Mouse (Mus musculus) NIH3T3 (cell line): ENCODE measurements at regions not wholly inside any gene's neighbourhood (a gene's known extent, or its start where the extent isn't known, plus 50 kb on each side); places are given as distances from the start of the nearest gene placed in this dataset.
"Not testable (repeated sequence)": the region's sequence is repeated elsewhere in the genome, so short reads cannot be mapped to it uniquely, and the experiment has no call there.

Experiments
- DNase-seq: peaks from one replicate; pipeline ENCODE4 v3.0.0-alpha.2; 2012; ENCODE audit warnings: low read depth

DNA sequence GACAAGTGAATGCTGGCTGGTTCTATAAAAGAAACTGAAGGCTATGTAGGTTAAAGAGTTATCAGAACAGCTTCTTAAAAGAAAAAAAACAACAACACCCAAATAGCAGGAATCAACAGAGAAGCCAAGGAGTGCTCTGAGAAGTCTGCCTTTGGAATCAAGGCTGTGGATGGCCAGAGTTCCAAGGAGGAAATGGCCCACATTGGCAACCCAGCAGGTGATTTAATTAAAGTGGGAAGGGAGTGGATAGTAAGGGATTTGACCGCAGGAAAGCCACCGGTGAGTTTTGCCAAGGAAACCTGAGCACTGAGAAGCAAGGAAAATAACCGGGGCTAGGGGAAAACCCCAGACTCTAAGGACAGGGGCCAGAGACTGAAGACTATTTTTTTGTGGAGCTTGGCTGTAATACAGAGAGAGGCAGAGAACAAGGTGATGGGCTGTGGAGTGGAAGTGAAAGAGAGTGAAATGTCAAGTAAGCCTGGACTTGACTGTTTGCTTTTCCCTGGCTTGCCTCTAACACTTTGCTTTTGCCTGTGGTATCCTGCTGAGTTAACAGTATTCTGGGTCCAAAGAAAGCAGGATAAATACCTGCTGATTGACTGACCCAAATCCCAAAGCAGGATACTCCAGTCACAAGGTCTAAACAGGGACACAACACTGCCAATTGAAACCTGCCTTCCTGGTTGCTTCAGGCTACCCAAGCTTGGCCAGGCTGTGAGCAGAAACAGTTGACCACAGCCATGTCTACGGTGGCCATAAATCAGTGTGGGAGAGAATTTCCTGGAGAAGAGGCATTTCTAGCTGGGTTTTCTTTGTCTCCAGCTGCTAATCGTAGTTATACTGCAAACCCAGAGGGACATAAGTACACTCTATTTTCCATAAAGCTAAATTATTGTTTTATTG, 125.9 kb downstream of the Arrdc3 start:
- no peak for DNase-seq

DNA sequence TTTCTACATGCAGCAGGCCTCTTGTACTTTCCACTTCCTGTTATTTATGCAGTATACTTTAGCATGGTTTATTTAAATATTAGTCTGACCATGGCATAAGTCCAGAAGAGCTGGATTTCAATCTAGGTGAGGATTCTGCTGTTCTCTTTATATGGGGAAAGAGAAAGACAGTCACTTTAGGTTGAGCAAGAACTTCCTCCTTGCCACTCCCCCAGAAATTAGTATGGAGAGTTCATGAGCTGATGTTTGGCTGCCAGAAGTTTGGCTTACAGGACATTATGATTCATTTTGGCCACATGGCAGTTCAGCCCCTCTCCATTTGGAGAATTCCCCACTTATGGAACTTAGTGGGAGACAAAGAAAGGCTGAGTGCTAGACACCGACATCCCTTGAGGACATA, 130.8 kb downstream of the Arrdc3 start:
- DNase-seq: peak; percentile 62

DNA sequence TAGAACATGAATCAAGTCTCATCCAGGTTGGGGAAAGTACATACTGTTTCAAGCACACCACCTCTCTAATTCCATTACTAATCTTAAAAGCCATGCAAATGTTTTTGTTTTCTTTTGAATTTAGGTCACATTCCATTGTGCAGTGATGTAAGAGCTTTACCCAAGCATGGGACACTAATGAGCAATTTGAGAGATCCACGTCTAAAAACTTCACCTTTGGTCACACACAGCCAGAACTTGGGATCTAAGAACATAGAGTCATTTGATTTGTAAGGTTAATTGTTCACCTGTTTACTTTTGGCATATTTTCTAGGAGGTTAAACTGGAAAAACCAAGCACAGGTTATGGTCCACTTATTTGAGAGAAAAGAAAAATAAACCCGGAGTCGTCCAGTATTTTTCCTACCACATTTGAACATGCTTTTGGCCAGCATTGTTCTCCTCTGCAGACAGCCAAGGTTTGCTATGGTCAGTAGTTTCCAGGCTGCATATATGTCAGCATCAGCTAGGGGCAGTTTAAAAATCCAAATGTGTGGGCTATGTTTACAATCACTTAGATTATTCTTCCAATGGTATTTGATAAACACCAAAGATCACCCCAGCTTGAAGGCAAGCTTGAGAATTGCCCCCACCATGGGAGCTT, 137.0 kb downstream of the Arrdc3 start:
- no peak for DNase-seq

DNA sequence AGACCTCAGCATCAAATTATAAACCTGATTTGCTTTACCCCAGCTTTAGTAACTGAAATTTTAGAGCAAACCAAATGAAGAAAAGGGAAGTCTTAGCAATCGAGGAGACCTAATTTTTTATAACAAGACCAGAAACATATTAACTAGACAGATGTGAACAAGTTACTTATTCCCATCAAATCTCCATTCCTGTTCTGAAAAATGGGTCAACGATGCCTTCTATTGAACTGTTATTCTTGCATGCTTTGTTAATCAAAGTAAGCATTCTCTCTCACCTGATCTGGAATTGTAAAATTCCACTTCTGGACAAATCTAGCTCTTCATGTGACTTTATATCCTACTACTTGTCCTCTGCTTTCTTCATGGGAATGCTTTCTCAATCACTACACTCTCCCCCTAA, 137.6 kb downstream of the Arrdc3 start:
- DNase-seq: no peak

DNA sequence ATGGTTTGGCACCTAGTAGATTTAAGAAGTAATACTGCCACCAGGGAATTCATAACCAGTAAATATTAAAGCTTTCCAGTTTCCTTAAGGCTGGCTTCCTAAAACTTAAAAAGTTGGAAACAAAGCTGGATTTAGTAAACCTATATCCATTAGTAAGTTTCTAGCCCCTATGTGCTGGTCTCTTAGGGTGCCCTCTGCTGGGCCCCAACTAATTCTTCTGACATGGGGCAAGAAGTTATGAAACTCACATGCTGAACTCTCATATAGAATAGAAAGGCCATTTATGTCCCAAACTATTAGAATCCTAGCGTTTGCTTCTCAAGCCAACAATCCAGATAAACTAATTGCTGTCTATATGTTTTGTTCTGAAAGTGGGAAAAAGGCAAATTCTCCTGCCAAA, 139.2 kb downstream of the Arrdc3 start:
- peak; percentile 49 for DNase-seq

DNA sequence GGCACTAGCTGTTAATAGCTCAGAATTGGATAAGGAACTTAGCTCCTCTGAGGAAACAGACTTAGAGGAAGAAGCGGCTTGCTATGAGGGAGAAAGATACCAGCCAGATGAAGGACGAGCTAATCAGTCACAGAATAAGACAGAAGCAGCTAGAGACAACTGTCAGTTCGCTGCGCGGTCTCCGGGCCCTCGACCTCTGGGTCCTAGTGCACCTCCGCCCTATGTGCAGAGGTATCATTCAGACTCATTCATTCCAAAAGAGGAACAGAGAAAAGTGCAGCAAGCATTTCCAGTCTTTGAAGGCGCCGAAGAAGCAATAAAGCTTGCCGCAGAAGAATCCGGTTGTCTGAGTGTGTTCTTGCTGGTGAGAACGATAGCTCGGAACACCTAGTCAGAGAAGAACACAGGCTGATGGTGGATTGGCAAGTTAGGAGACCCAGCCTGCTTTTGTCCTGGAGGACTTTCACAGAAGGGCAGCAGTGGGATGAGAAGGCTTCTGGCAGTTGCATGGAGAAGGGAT, 142.1 kb downstream of the Arrdc3 start:
- not testable (repeated sequence) for DNase-seq

DNA sequence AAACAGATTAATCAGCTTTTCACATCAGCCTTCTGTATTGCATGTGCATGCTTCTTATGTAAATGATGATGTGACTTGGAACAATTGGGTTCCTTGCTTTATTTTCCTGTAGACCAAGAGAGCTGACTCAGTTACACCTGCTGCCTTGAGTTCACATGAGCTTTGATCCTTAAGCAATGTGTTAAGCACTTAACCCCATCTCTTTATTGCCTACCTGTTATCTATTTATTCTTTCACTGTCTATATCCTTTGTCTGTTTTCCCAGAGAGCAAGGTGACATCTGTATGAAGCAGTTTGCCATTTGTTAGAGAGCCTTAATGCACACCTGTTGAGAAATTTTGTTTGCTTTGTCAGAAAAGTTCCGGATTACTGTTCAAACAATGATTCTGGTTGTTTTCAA, 154.1 kb downstream of the Arrdc3 start:
- no peak for DNase-seq

DNA sequence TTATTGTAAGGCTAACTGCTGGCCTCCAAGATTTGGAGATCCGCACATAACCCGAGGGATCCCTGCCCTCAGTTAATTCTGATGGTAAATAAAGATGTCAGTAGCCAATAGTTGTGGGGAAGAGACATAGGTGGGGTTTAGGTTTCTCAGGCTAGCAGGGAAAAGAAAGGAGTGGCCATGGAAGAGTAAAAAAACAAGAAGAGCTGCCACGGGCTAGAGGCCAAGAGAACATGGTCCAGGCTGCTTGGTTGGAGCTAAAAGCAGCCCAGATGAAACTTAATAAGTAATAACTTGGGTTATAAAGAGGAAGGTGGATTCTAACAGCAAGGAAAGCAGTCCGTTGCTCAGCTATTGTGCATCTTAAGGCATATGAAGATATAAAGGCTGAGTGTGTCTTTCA, 155.6 kb downstream of the Arrdc3 start:
- DNase-seq: no peak

DNA sequence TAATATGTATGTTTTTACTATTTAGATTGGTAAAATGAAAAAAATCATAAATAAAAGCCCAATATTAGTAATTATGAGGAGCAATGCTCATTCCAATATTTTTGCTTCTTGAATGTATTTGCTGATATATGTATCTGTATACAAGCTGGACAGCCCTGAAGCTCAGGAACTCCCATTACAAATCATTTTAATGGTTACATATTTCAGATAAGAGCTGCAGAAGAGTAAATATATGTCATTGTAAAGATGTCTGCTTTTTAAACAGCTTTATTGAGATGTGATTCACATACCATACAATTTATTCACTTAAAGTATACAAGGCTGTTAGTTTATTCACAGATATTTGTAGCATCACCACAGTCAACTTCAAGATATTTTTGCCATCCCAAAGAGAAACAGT, 157.3 kb downstream of the Arrdc3 start:
- DNase-seq: no peak

DNA sequence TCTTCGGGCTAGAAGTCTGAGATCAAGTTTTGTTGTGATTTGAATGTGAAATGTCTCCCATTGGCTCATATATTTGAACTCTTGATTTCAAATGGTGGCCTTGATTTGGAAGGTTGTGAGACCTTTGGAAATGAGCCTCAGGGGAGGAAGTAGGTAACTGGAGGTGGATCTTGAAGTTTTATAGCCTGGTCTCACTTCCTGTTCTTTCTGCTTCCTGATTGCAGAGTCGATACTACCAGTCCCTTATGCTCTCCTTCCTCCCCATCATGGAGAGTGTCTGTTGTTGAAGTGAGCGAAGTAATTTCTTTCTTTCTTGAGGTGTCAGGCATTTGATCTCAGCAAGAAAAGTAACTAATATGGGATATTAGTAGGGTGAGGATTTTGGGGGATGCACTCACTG, 158.5 kb downstream of the Arrdc3 start:
- DNase-seq: no peak
